Mouse (Mus musculus): ENCODE data around the gene Gm10142. TPM values are rescaled to one million over a fixed set of nuclear protein-coding genes. Genes with fewer than 3 reads are reported as not detected.
A peak's percentile ranks its signal among the peaks of the same experiment; 100 is the strongest.

The Gm10142 gene
- not detected in 2 replicates for polyA plus RNA-seq (2015; fragmentation: Nextera tagmentation; extraction: Ambion mirVana)

DNA sequence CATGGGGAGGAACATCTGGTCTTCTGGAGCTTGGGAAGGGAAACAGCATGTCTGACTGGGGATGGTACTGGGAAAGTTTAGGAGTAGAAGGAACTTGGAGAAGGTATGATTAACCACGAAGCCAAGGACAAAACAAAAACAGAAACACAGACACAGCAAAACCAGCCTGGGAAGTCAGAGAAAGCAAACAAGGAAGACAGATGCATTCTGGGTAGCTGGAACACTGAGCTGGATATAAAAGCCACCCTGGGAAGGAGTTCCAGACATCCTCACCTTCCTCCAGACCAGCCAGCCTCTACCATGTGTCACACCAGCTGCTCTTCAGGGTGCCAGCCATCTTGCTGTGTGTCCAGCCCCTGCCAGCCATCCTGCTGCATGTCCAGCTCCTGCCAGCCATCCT lies at the start of gene Gm10142:
Gene Gm10142 (plus strand): TSS at position 301 of the 400 bp plus-strand sequence.
- no peak for ATAC-seq
- Histone ChIP-seq H3K36me3 (ENCODE audit: control insufficient read depth, insufficient read depth, low read length) (no peaks in the 10 kb centered on the region), H3K27ac (ENCODE audit: low read length) (no peak within 1 kb of the TSS), H3K4me3 (ENCODE audit: low read depth, low read length) (no peak within 1 kb of the TSS), H3K9me3 (replicated peaks; ENCODE audit: control insufficient read depth, low read length, poor library complexity, severe bottlenecking) (no peaks in the 10 kb centered on the region), H3K9ac (ENCODE audit: low read depth, low read length) (no peak within 1 kb of the TSS), H3K4me2 (ENCODE audit: low read length) (no peak within 1 kb of the TSS), H3K4me1 (ENCODE audit: control insufficient read depth, insufficient read depth, low read length) (no peaks in the 10 kb centered on the region), H3K27me3 (ENCODE audit: control insufficient read depth, insufficient read depth, low read depth, low read length) (no peaks in the 10 kb centered on the region)
- WGBS = 92% methylated on average over 1 of the region's 1 CpGs

DNA sequence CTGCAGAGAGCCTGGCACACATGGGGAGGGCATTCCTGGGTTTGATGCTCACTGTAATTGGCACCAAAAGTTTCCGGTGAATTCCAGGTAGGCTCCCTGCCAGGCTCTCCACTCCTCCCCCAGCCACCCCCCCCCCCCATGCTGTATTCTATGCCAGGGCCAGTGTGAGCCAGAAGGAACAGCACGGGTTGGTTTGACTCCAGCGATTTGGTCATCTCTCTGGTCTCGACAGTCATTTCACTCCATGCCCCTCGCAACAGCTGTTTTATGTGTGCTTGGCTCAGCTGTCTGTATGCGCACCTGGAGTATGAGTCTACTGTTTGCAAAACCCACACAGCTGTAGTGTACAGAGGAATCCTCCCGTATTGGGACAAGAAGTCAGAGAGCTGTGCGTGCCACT lies 49.3 kb upstream of the Gm10142 start:
- Histone ChIP-seq H3K4me3 (ENCODE audit: low read depth, low read length) (no peak overlapping the region), H3K9me3 (replicated peaks; ENCODE audit: control insufficient read depth, low read length, poor library complexity, severe bottlenecking) (no peaks in the 10 kb centered on the region), H3K36me3 (ENCODE audit: control insufficient read depth, insufficient read depth, low read length) (no peaks in the 10 kb centered on the region), H3K27me3 (ENCODE audit: control insufficient read depth, insufficient read depth, low read depth, low read length) (no peaks in the 10 kb centered on the region), H3K4me2 (ENCODE audit: low read length) (no peak overlapping the region), H3K4me1 (ENCODE audit: control insufficient read depth, insufficient read depth, low read length) (no peaks in the 10 kb centered on the region), H3K9ac (ENCODE audit: low read depth, low read length) (no peak overlapping the region), H3K27ac (ENCODE audit: low read length) (no peak overlapping the region)
- WGBS = 78% methylated on average over 8 of the region's 8 CpGs
- no peak for ATAC-seq

- ATAC-seq = no peak
- H3K36me3 ChIP-seq (ENCODE audit: control insufficient read depth, insufficient read depth, low read length) = no peaks in the 10 kb centered on the region
- no peaks in the 10 kb centered on the region for H3K27me3 ChIP-seq (ENCODE audit: control insufficient read depth, insufficient read depth, low read depth, low read length)
- H3K9ac ChIP-seq (ENCODE audit: low read depth, low read length) = no peak overlapping the region
- no peaks in the 10 kb centered on the region for H3K9me3 ChIP-seq (replicated peaks; ENCODE audit: control insufficient read depth, low read length, poor library complexity, severe bottlenecking)
- no peak overlapping the region for H3K27ac ChIP-seq (ENCODE audit: low read length)
- H3K4me3 ChIP-seq (ENCODE audit: low read depth, low read length) = no peak overlapping the region
- H3K4me1 ChIP-seq (ENCODE audit: control insufficient read depth, insufficient read depth, low read length) = no peaks in the 10 kb centered on the region
- 86% methylated on average over 4 of the region's 4 CpGs for WGBS
- H3K4me2 ChIP-seq (ENCODE audit: low read length) = no peak overlapping the region
Measured at GRCm38 (mm10) chr10:77667402-77667801, 48.2 kb upstream of the Gm10142 start.

- H3K9me3 ChIP-seq (replicated peaks; ENCODE audit: control insufficient read depth, low read length, poor library complexity, severe bottlenecking) = no peaks in the 10 kb centered on the region
- H3K4me3 ChIP-seq (ENCODE audit: low read depth, low read length) = no peak overlapping the region
- 74% methylated on average over 4 of the region's 4 CpGs for WGBS
- H3K27me3 ChIP-seq (ENCODE audit: control insufficient read depth, insufficient read depth, low read depth, low read length) = no peaks in the 10 kb centered on the region
- no peak overlapping the region for H3K27ac ChIP-seq (ENCODE audit: low read length)
- H3K9ac ChIP-seq (ENCODE audit: low read depth, low read length) = no peak overlapping the region
- no peaks in the 10 kb centered on the region for H3K36me3 ChIP-seq (ENCODE audit: control insufficient read depth, insufficient read depth, low read length)
- H3K4me2 ChIP-seq (ENCODE audit: low read length) = no peak overlapping the region
- no peak for ATAC-seq
- no peaks in the 10 kb centered on the region for H3K4me1 ChIP-seq (ENCODE audit: control insufficient read depth, insufficient read depth, low read length)
Measured at GRCm38 (mm10) chr10:77670710-77671109, 44.9 kb upstream of the Gm10142 start.

GRCm38 (mm10) chr10:77671519-77671918 lies 44.1 kb upstream of the Gm10142 start:
- Histone ChIP-seq H3K27ac (ENCODE audit: low read length) (no peak overlapping the region), H3K4me2 (ENCODE audit: low read length) (no peak overlapping the region), H3K4me3 (ENCODE audit: low read depth, low read length) (no peak overlapping the region), H3K9me3 (replicated peaks; ENCODE audit: control insufficient read depth, low read length, poor library complexity, severe bottlenecking) (no peaks in the 10 kb centered on the region), H3K27me3 (ENCODE audit: control insufficient read depth, insufficient read depth, low read depth, low read length) (0 out of 2 replicates have a peak, but pooled peaks cover 2% of the 10 kb centered on the region), H3K9ac (ENCODE audit: low read depth, low read length) (no peak overlapping the region), H3K4me1 (ENCODE audit: control insufficient read depth, insufficient read depth, low read length) (no peaks in the 10 kb centered on the region), H3K36me3 (ENCODE audit: control insufficient read depth, insufficient read depth, low read length) (no peaks in the 10 kb centered on the region)
- 89% methylated on average over 4 of the region's 4 CpGs for WGBS
- no peak for ATAC-seq

DNA sequence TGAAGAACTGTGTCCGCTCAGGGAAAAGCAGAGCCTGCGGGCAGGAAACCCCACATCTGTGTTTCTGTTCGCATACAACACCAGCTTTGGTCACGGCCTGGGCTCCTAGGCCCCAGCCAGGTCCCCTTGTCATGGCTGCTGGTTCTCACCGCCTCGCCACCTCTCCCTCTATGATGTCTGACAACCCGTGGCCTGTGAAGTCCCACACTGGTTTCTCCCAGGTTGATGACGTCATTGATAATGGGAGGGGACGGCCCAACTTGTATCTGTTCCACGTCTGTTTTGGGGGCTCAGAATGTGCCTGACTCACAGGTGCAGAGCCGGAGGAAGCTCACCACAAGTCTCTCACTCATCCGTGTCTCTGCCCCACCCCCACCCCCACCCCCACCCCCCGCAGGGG lies 41.8 kb upstream of the Gm10142 start:
- no peak for ATAC-seq
- Histone ChIP-seq H3K9ac (ENCODE audit: low read depth, low read length) (no peak overlapping the region), H3K27me3 (ENCODE audit: control insufficient read depth, insufficient read depth, low read depth, low read length) (peaks cover 18% of the 10 kb centered on the region), H3K4me1 (ENCODE audit: control insufficient read depth, insufficient read depth, low read length) (peaks cover 9% of the 10 kb centered on the region), H3K4me3 (ENCODE audit: low read depth, low read length) (no peak overlapping the region), H3K27ac (ENCODE audit: low read length) (no peak overlapping the region), H3K9me3 (replicated peaks; ENCODE audit: control insufficient read depth, low read length, poor library complexity, severe bottlenecking) (no peaks in the 10 kb centered on the region), H3K36me3 (ENCODE audit: control insufficient read depth, insufficient read depth, low read length) (no peaks in the 10 kb centered on the region), H3K4me2 (ENCODE audit: low read length) (no peak overlapping the region)
- 57% methylated on average over 13 of the region's 13 CpGs for WGBS

DNA sequence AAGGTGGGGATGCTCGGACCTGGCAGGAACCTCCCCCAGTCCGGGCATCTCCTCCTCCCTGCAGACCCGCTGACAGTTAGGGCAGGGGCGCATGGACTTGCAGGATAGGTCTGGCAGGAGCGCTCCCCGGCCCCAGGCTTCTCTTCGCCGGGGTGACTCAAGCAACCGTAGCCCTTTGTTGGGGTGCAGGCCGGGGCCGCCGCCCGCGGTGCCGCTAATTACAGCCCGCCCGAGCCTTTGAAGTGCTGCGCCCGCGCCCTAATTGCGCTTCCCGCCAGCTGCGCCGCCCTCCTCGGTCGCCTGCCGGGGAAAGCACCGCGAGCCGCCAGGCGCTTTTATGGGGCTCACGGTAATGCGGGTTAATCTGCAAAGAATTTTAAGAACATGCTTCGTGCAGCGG lies 38.0 kb upstream of the Gm10142 start:
- Histone ChIP-seq H3K27ac (ENCODE audit: low read length) (no peak overlapping the region), H3K9me3 (replicated peaks; ENCODE audit: control insufficient read depth, low read length, poor library complexity, severe bottlenecking) (no peaks in the 10 kb centered on the region), H3K4me3 (ENCODE audit: low read depth, low read length) (peak overlapping the region; percentile 35), H3K9ac (ENCODE audit: low read depth, low read length) (peak overlapping the region; percentile 47), H3K36me3 (ENCODE audit: control insufficient read depth, insufficient read depth, low read length) (no peaks in the 10 kb centered on the region), H3K4me1 (ENCODE audit: control insufficient read depth, insufficient read depth, low read length) (peaks cover 9% of the 10 kb centered on the region), H3K4me2 (ENCODE audit: low read length) (peak overlapping the region; percentile 88), H3K27me3 (ENCODE audit: control insufficient read depth, insufficient read depth, low read depth, low read length) (peaks cover 18% of the 10 kb centered on the region)
- ATAC-seq = no peak; the same call in 1 of the 2 replicates
- WGBS = 0% methylated on average over 35 of the region's 35 CpGs

GRCm38 (mm10) chr10:77682994-77683393 lies 32.6 kb upstream of the Gm10142 start:
- H3K4me1 ChIP-seq (ENCODE audit: control insufficient read depth, insufficient read depth, low read length) = peaks cover 6% of the 10 kb centered on the region; the same call in 1 of the 2 replicates
- H3K9ac ChIP-seq (ENCODE audit: low read depth, low read length) = no peak overlapping the region
- H3K4me2 ChIP-seq (ENCODE audit: low read length) = no peak overlapping the region
- no peak overlapping the region for H3K4me3 ChIP-seq (ENCODE audit: low read depth, low read length)
- no peaks in the 10 kb centered on the region for H3K9me3 ChIP-seq (replicated peaks; ENCODE audit: control insufficient read depth, low read length, poor library complexity, severe bottlenecking)
- peaks cover 23% of the 10 kb centered on the region for H3K27me3 ChIP-seq (ENCODE audit: control insufficient read depth, insufficient read depth, low read depth, low read length)
- 75% methylated on average over 7 of the region's 7 CpGs for WGBS
- no peaks in the 10 kb centered on the region for H3K36me3 ChIP-seq (ENCODE audit: control insufficient read depth, insufficient read depth, low read length)
- no peak for ATAC-seq
- no peak overlapping the region for H3K27ac ChIP-seq (ENCODE audit: low read length)

GRCm38 (mm10) chr10:77684181-77684580 lies 31.4 kb upstream of the Gm10142 start:
- no peak overlapping the region for H3K9ac ChIP-seq (ENCODE audit: low read depth, low read length)
- no peaks in the 10 kb centered on the region for H3K36me3 ChIP-seq (ENCODE audit: control insufficient read depth, insufficient read depth, low read length)
- H3K4me3 ChIP-seq (ENCODE audit: low read depth, low read length) = no peak overlapping the region
- no peak overlapping the region for H3K4me2 ChIP-seq (ENCODE audit: low read length)
- H3K4me1 ChIP-seq (ENCODE audit: control insufficient read depth, insufficient read depth, low read length) = peaks cover 6% of the 10 kb centered on the region; the same call in 1 of the 2 replicates
- no peaks in the 10 kb centered on the region for H3K9me3 ChIP-seq (replicated peaks; ENCODE audit: control insufficient read depth, low read length, poor library complexity, severe bottlenecking)
- WGBS = 31% methylated on average over 8 of the region's 8 CpGs
- ATAC-seq = no peak
- H3K27me3 ChIP-seq (ENCODE audit: control insufficient read depth, insufficient read depth, low read depth, low read length) = peaks cover 17% of the 10 kb centered on the region
- H3K27ac ChIP-seq (ENCODE audit: low read length) = no peak overlapping the region
